ENCODE assay signal across 13 mouse cellular contexts in the genomic region with DNA sequence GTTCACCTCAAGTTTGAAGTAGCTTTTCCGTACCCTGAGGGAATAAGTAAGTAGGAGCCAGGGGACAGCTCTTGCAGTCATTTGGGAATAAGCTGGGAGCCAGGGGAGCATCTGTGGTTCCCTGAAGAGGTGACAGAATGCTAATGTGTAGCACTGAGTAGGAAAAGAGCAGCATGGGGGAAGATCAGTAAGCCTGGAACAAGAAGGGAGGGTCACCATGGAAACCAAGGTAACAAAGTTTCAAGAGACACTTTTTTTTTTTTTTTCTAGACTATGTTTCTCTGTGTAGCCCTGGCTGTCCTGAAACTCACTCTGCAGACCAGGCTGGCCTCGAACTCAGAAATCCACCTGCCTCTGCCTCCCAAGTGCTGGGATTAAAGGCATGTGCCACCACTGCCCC. TPM values are rescaled to one million over a fixed set of nuclear protein-coding genes. Genes with fewer than 3 reads are reported as not detected.
A peak's percentile ranks its signal among the peaks of the same experiment; 100 is the strongest.
DNase-seq lines count a peak whose midpoint lies in the region; ATAC-seq lines count a peak whose summit lies in the region.
"Not testable (repeated sequence)": the region's sequence is repeated elsewhere in the genome, so short reads cannot be mapped to it uniquely, and the experiment has no call there.
"Had no signal": no experiment of that assay in that cellular context is flagged by ENCODE, and none has a peak within 500 bp of the region (broad histone marks: within the 10 kb centered on the region; RNA-seq: fewer than 3 reads in every experiment).

No protein-coding gene starts in this region.

- H3K9ac ChIP-seq in intestine, embryonic 16.5 days (ENCODE audit: low read depth, low read length); kidney, embryonic 16.5 days (replicated peaks; ENCODE audit: low read length); liver, embryonic 12.5 days; liver, embryonic 16.5 days (ENCODE audit: low read depth, low read length); stomach, embryonic 15.5 days: not testable (repeated sequence)

- peak overlapping the region; percentile 91 for H3K27ac ChIP-seq in intestine, embryonic 16.5 days (ENCODE audit: low read length)
- peak overlapping the region; percentile 56 for H3K27ac ChIP-seq in kidney, embryonic 16.5 days (ENCODE audit: low read length)
- peak overlapping the region; percentile 16; the same call in 1 of the 2 replicates for H3K27ac ChIP-seq in liver, embryonic 12.5 days
- H3K27ac ChIP-seq in liver, embryonic 16.5 days (ENCODE audit: low read length) = peak overlapping the region; percentile 75
- peak overlapping the region; percentile 44; the same call in 1 of the 2 replicates for H3K27ac ChIP-seq in stomach, embryonic 15.5 days

- 77% methylated on average over 2 of the region's 2 CpGs for WGBS in intestine, embryonic 16.5 days
- WGBS in kidney, embryonic 16.5 days = 84% methylated on average over 2 of the region's 2 CpGs
- WGBS in liver, embryonic 12.5 days (ENCODE audit: insufficient replicate concordance) = 62% methylated on average over 2 of the region's 2 CpGs
- WGBS in liver, embryonic 16.5 days (ENCODE audit: insufficient replicate concordance) = 55% methylated on average over 2 of the region's 2 CpGs
- WGBS in stomach, embryonic 15.5 days = 81% methylated on average over 2 of the region's 2 CpGs

- not testable (repeated sequence) for H3K4me2 ChIP-seq in intestine, embryonic 16.5 days (ENCODE audit: low read depth, low read length); kidney, embryonic 16.5 days (replicated peaks; ENCODE audit: low read depth, low read length); liver, embryonic 12.5 days; liver, embryonic 16.5 days (ENCODE audit: low read depth, low read length); stomach, embryonic 15.5 days

- not testable (repeated sequence) for H3K36me3 ChIP-seq in intestine, embryonic 16.5 days (ENCODE audit: control insufficient read depth, insufficient read depth, low read length); liver, embryonic 12.5 days; liver, embryonic 16.5 days (ENCODE audit: control insufficient read depth, insufficient read depth); stomach, embryonic 15.5 days
- H3K36me3 ChIP-seq in kidney, embryonic 16.5 days (ENCODE audit: insufficient read depth, low read length) = peaks cover 25% of the 10 kb centered on the region; the same call in 1 of the 2 replicates

- H3K27me3 ChIP-seq in intestine, embryonic 16.5 days (replicated peaks; ENCODE audit: control insufficient read depth, insufficient read depth, low read length); kidney, embryonic 16.5 days (ENCODE audit: insufficient read depth, low read length); liver, embryonic 12.5 days (replicated peaks); liver, embryonic 16.5 days (ENCODE audit: control insufficient read depth, insufficient read depth, low read depth, low read length); stomach, embryonic 15.5 days (replicated peaks): not testable (repeated sequence)

- DNase-seq in ZHBTc4 (ENCODE audit: low read depth, low spot score) = peak; percentile 37
- peak; percentile 28 for DNase-seq in heart, adult 11 months

- not testable (repeated sequence) for H3K4me3 ChIP-seq in intestine, embryonic 16.5 days (ENCODE audit: low read length); kidney, embryonic 16.5 days (ENCODE audit: low read length); liver, embryonic 12.5 days; liver, embryonic 16.5 days (ENCODE audit: low read depth, low read length); stomach, embryonic 15.5 days (replicated peaks)

- not testable (repeated sequence) for ATAC-seq in intestine, embryonic 16.5 days; kidney, embryonic 16.5 days (ENCODE audit: low FRiP score, low TSS enrichment); liver, embryonic 12.5 days; liver, embryonic 16.5 days (ENCODE audit: low read depth); stomach, embryonic 15.5 days (ENCODE audit: insufficient read depth, low FRiP score, low read depth)

- not testable (repeated sequence) for H3K9me3 ChIP-seq in intestine, embryonic 16.5 days (ENCODE audit: control insufficient read depth, low read length); kidney, embryonic 16.5 days (ENCODE audit: low read length); liver, embryonic 12.5 days (replicated peaks); liver, embryonic 16.5 days (replicated peaks; ENCODE audit: control insufficient read depth, low read length); stomach, embryonic 15.5 days

- peaks cover 16% of the 10 kb centered on the region; the same call in 1 of the 2 replicates for H3K4me1 ChIP-seq in intestine, embryonic 16.5 days (ENCODE audit: control insufficient read depth, insufficient read depth, low read length)
- H3K4me1 ChIP-seq in kidney, embryonic 16.5 days (ENCODE audit: insufficient read depth, low read length); liver, embryonic 12.5 days; liver, embryonic 16.5 days (ENCODE audit: control insufficient read depth, low read depth, low read length); stomach, embryonic 15.5 days: not testable (repeated sequence)

RNA-seq across cellular contexts. Expression of gene Amacr, which starts 4.9 kb away (rescaled TPM):
- 27.1 and 29.4 TPM in 2 replicates for polyA plus RNA-seq in intestine, embryonic 16.5 days (2015; fragmentation: Nextera tagmentation; extraction: Ambion mirVana)
- 37.1 and 44.4 TPM in 2 replicates for polyA plus RNA-seq in kidney, embryonic 16.5 days (2015; fragmentation: Nextera tagmentation; extraction: Ambion mirVana)
- 10.7 and 13.7 TPM in 2 replicates for polyA plus RNA-seq in liver, embryonic 12.5 days (2016; fragmentation: Nextera tagmentation; extraction: Ambion mirVana)
- polyA plus RNA-seq in liver, embryonic 16.5 days (2015; fragmentation: Nextera tagmentation; extraction: Ambion mirVana) = 24.0 and 26.6 TPM in 2 replicates
- 15.4 and 21.6 TPM in 2 replicates for polyA plus RNA-seq in stomach, embryonic 15.5 days (2015; fragmentation: Nextera tagmentation; extraction: Ambion mirVana)

RNA-seq across cellular contexts. Expression of gene Slc45a2, which starts 14.0 kb away (rescaled TPM):
- not detected in 2 replicates for polyA plus RNA-seq in intestine, embryonic 16.5 days (2015; fragmentation: Nextera tagmentation; extraction: Ambion mirVana)
- polyA plus RNA-seq in kidney, embryonic 16.5 days (2015; fragmentation: Nextera tagmentation; extraction: Ambion mirVana) = 0.05 TPM in 1 of 2 replicates, not detected in the other
- polyA plus RNA-seq in liver, embryonic 12.5 days (2016; fragmentation: Nextera tagmentation; extraction: Ambion mirVana) = 0.04 TPM in 1 of 2 replicates, not detected in the other
- 0.05 TPM in 1 of 2 replicates, not detected in the other for polyA plus RNA-seq in liver, embryonic 16.5 days (2015; fragmentation: Nextera tagmentation; extraction: Ambion mirVana)
- 0.05 TPM in 1 of 2 replicates, not detected in the other for polyA plus RNA-seq in stomach, embryonic 15.5 days (2015; fragmentation: Nextera tagmentation; extraction: Ambion mirVana)
- polyA plus RNA-seq: C2C12; CD4-positive, CD25-positive, alpha-beta regulatory T cell, adult 4 months; erythroblast, embryonic 14.5 days; heart, embryonic 14.5 days had no signal

RNA-seq across cellular contexts. Expression of gene C1qtnf3, which starts 34.3 kb away (rescaled TPM):
- polyA plus RNA-seq in intestine, embryonic 16.5 days (2015; fragmentation: Nextera tagmentation; extraction: Ambion mirVana) = 2.2 and 2.7 TPM in 2 replicates
- 12.3 and 15.1 TPM in 2 replicates for polyA plus RNA-seq in kidney, embryonic 16.5 days (2015; fragmentation: Nextera tagmentation; extraction: Ambion mirVana)
- 0.12 and 0.19 TPM in 2 replicates for polyA plus RNA-seq in liver, embryonic 12.5 days (2016; fragmentation: Nextera tagmentation; extraction: Ambion mirVana)
- polyA plus RNA-seq in liver, embryonic 16.5 days (2015; fragmentation: Nextera tagmentation; extraction: Ambion mirVana) = 0.46 and 0.60 TPM in 2 replicates
- 1.4 and 2.0 TPM in 2 replicates for polyA plus RNA-seq in stomach, embryonic 15.5 days (2015; fragmentation: Nextera tagmentation; extraction: Ambion mirVana)
- polyA plus RNA-seq: CD4-positive, CD25-positive, alpha-beta regulatory T cell, adult 4 months; erythroblast, embryonic 14.5 days had no signal

RNA-seq across cellular contexts. Expression of gene Rxfp3, which starts 51.3 kb away (rescaled TPM):
- polyA plus RNA-seq in intestine, embryonic 16.5 days (2015; fragmentation: Nextera tagmentation; extraction: Ambion mirVana) = not detected in 2 replicates
- polyA plus RNA-seq in kidney, embryonic 16.5 days (2015; fragmentation: Nextera tagmentation; extraction: Ambion mirVana) = 0.33 and 0.37 TPM in 2 replicates
- 0.16 and 0.21 TPM in 2 replicates for polyA plus RNA-seq in liver, embryonic 12.5 days (2016; fragmentation: Nextera tagmentation; extraction: Ambion mirVana)
- polyA plus RNA-seq in liver, embryonic 16.5 days (2015; fragmentation: Nextera tagmentation; extraction: Ambion mirVana) = not detected in 2 replicates
- polyA plus RNA-seq in stomach, embryonic 15.5 days (2015; fragmentation: Nextera tagmentation; extraction: Ambion mirVana) = 0.03 TPM in 1 of 2 replicates, not detected in the other
- polyA plus RNA-seq: adrenal gland, adult 2 months; CD4-positive, CD25-positive, alpha-beta regulatory T cell, adult 4 months; erythroblast, embryonic 14.5 days; heart, embryonic 11.5 days had no signal

Comparison
In these comparisons a context has a peak if more than half of its experiments do, and no peak if none do; other contexts are left out.
1. H3K27ac ChIP-seq: peak in every context shown above with its lines; median percentile 91 in intestine, embryonic 16.5 days; 75 in liver, embryonic 16.5 days; 56 in kidney, embryonic 16.5 days; 44 in stomach, embryonic 15.5 days; 16 in liver, embryonic 12.5 days.